ENCODE assay signal across 9 mouse cellular contexts in genomic region chr4:97771426-97771825, GRCm38 (mm10). TPM values are rescaled to one million over a fixed set of nuclear protein-coding genes. Genes with fewer than 3 reads are reported as not detected.
DNase-seq lines count a peak whose midpoint lies in the region; ATAC-seq and TF ChIP-seq lines count a peak whose summit lies in the region.
"Had no signal": no experiment of that assay in that cellular context is flagged by ENCODE, and none has a peak within 500 bp of the region (broad histone marks: within the 10 kb centered on the region; RNA-seq: fewer than 3 reads in every experiment).

No protein-coding gene starts in this region.

- peak overlapping the region; percentile 52 for H3K4me3 ChIP-seq in heart, postnatal 0 days (ENCODE audit: low read depth, low read length)
- peak overlapping the region; percentile 64; the same call in 1 of the 2 replicates for H3K4me3 ChIP-seq in G1E (ENCODE audit: low read depth, low read length)
- peak overlapping the region; percentile 58 for H3K4me3 ChIP-seq in forebrain, embryonic 16.5 days (replicated peaks; ENCODE audit: low read length)
- H3K4me3 ChIP-seq in macrophage (ENCODE audit: inconsistent target), result peak overlapping the region; percentile 51

- intact Hi-C loops in heart, postnatal 14 days (cut with DNase I), result no loop called here

- peak overlapping the region; percentile 64 for H3K9ac ChIP-seq in heart, postnatal 0 days (replicated peaks; ENCODE audit: low read depth, low read length)
- peak overlapping the region; percentile 68 for H3K9ac ChIP-seq in forebrain, embryonic 16.5 days (replicated peaks; ENCODE audit: low read depth, low read length)

- H3K4me2 ChIP-seq in heart, postnatal 0 days (ENCODE audit: low read depth, low read length), result peak overlapping the region; percentile 80
- H3K4me2 ChIP-seq in forebrain, embryonic 16.5 days (ENCODE audit: low read length), result peak overlapping the region; percentile 80

- no peak for ATAC-seq in heart, postnatal 0 days (ENCODE audit: insufficient read depth, low read depth)
- ATAC-seq in G1E (ENCODE audit: extremely low read depth, insufficient number of reproducible peaks, low FRiP score, poor library complexity, severe bottlenecking), result no peak
- no peak for ATAC-seq in forebrain, embryonic 16.5 days

- no peak for DNase-seq in heart, postnatal 0 days (ENCODE audit: low spot score)
- no peak for DNase-seq in heart, postnatal 14 days
- DNase-seq in G1E (ENCODE audit: low spot score), result no peak
- no peak for DNase-seq in cerebellum, postnatal 25 days
- no peak for DNase-seq in layer of hippocampus, adult 9-10 months (ENCODE audit: low spot score)
- no peak for DNase-seq in right cerebral cortex, adult 18-20 months

- no peak for TF ChIP-seq CTCF in heart, postnatal 0 days (IDR thresholded peaks at IDR 0.05; ENCODE audit: low read depth)
- TF ChIP-seq CTCF in G1E (IDR thresholded peaks at IDR 0.05; ENCODE audit: low read depth, low read length), result no peak

- no peaks in the 10 kb centered on the region for H3K9me3 ChIP-seq in heart, postnatal 0 days (replicated peaks; ENCODE audit: control insufficient read depth, low read length)
- H3K9me3 ChIP-seq in G1E (replicated peaks), result peaks cover 6% of the 10 kb centered on the region
- H3K9me3 ChIP-seq in forebrain, embryonic 16.5 days (ENCODE audit: control insufficient read depth, low read length), result no peaks in the 10 kb centered on the region

- no peak for TF ChIP-seq EP300 in heart, postnatal 0 days (IDR thresholded peaks at IDR 0.05; ENCODE audit: low read depth)

- H3K79me2 ChIP-seq in macrophage (ENCODE audit: inconsistent target), result no peaks in the 10 kb centered on the region

- no peaks in the 10 kb centered on the region for H3K36me3 ChIP-seq in heart, postnatal 0 days (replicated peaks; ENCODE audit: control insufficient read depth, insufficient read depth, low read length)
- H3K36me3 ChIP-seq in G1E (replicated peaks) (no peaks in the 10 kb centered on the region), macrophage (ENCODE audit: inconsistent target) (no peaks in the 10 kb centered on the region)
- no peaks in the 10 kb centered on the region for H3K36me3 ChIP-seq in forebrain, embryonic 16.5 days (ENCODE audit: control insufficient read depth, insufficient read depth)

- WGBS in heart, postnatal 0 days, result 10% methylated on average over 5 of the region's 5 CpGs
- 7% methylated on average over 5 of the region's 5 CpGs for WGBS in forebrain, embryonic 16.5 days
- WGBS in macrophage (ENCODE audit: missing documents), result 17% methylated on average over 5 of the region's 5 CpGs

- H3K27me3 ChIP-seq in heart, postnatal 0 days (ENCODE audit: control insufficient read depth, insufficient read depth, low read length), result no peaks in the 10 kb centered on the region
- H3K27me3 ChIP-seq in G1E (ENCODE audit: insufficient read depth, low read length), result no peaks in the 10 kb centered on the region
- no peaks in the 10 kb centered on the region for H3K27me3 ChIP-seq in forebrain, embryonic 16.5 days (replicated peaks; ENCODE audit: control insufficient read depth, insufficient read depth, low read length)

- H3K4me1 ChIP-seq in heart, postnatal 0 days (ENCODE audit: control insufficient read depth, insufficient read depth), result peaks cover 17% of the 10 kb centered on the region
- no peaks in the 10 kb centered on the region for H3K4me1 ChIP-seq in G1E (ENCODE audit: insufficient read depth, low read depth, low read length)
- peaks cover 30% of the 10 kb centered on the region for H3K4me1 ChIP-seq in forebrain, embryonic 16.5 days (replicated peaks; ENCODE audit: control insufficient read depth, insufficient read depth, low read length)

- H3K27ac ChIP-seq in heart, postnatal 0 days (ENCODE audit: low read depth), result peak overlapping the region; percentile 94
- H3K27ac ChIP-seq in forebrain, embryonic 16.5 days (ENCODE audit: low read length), result peak overlapping the region; percentile 92
- peak overlapping the region; percentile 57 for H3K27ac ChIP-seq in macrophage

RNA-seq across cellular contexts. Expression of gene Nfia, which starts 1.1 kb away (rescaled TPM):
- 76.5 and 114 TPM in 2 replicates for total RNA-seq in heart, postnatal 0 days (2014; rRNA removed; ENCODE audit: low replicate concordance)
- 53.2 and 53.8 TPM in 2 replicates for polyA plus RNA-seq in heart, postnatal 0 days (2015; fragmentation: Nextera tagmentation; extraction: Ambion mirVana)
- total RNA-seq in heart, postnatal 14 days (2021), result 100 to 1,000 TPM; 159 to 170 TPM
- total RNA-seq in G1E (2014; fragmentation: Nextera tagmentation) (17.6 and 25.1 TPM in 2 replicates), G1E (2017) (0.99 and 1.3 TPM in 2 replicates)
- polyA plus RNA-seq in G1E (2012) (0.45 and 0.96 TPM in 2 replicates), macrophage (2018) (1.9 to 2.6 TPM (median 2.4 TPM) in 3 replicates)
- polyA plus RNA-seq in forebrain, embryonic 16.5 days (2015; fragmentation: Nextera tagmentation; extraction: Ambion mirVana), result 88.3 and 97.1 TPM in 2 replicates
- total RNA-seq in macrophage (2018; cell fraction: chromatin; rRNA removed), result 10 to 100 TPM in 25 of 26 experiments, 1 to 10 TPM in 1; 4.6 to 39.4 (median 26.8) TPM
- 1 to 10 TPM; 2.9 to 8.9 (median 5.9) TPM for total RNA-seq in macrophage (2018; cell fraction: cytosol; rRNA removed)
- total RNA-seq in macrophage (2018; cell fraction: nucleus; rRNA removed), result 10 to 100 TPM in 14 of 26 experiments, 1 to 10 TPM in 12; 1.8 to 31.4 (median 11.7) TPM

RNA-seq across cellular contexts. Expression of gene E130114P18Rik, which starts 6.5 kb away (rescaled TPM):
- not detected in 2 replicates for total RNA-seq in heart, postnatal 0 days (2014; rRNA removed; ENCODE audit: low replicate concordance)
- polyA plus RNA-seq in heart, postnatal 0 days (2015; fragmentation: Nextera tagmentation; extraction: Ambion mirVana), result 0.45 and 0.52 TPM in 2 replicates
- not detected for total RNA-seq in heart, postnatal 14 days (2021)
- total RNA-seq in G1E (2014; fragmentation: Nextera tagmentation) (not detected in 2 replicates), G1E (2017) (0.11 TPM in 1 of 2 replicates, not detected in the other)
- polyA plus RNA-seq in G1E (2012) (not detected in 2 replicates), macrophage (2018) (not detected in 3 replicates)
- polyA plus RNA-seq in forebrain, embryonic 16.5 days (2015; fragmentation: Nextera tagmentation; extraction: Ambion mirVana), result 31.0 and 34.5 TPM in 2 replicates
- not detected for total RNA-seq in macrophage (2018; cell fraction: chromatin; rRNA removed)
- total RNA-seq in macrophage (2018; cell fraction: cytosol; rRNA removed), result not detected
- not detected for total RNA-seq in macrophage (2018; cell fraction: nucleus; rRNA removed)
- total RNA-seq: gastrocnemius, adult 8-10 months had no signal

Comparison
In these comparisons a context has a peak if more than half of its experiments do, and no peak if none do; other contexts are left out.
1. RNA of gene Nfia, which starts 1.1 kb away (polyA plus RNA-seq): 88.3 to 97.1 TPM in forebrain, embryonic 16.5 days and 53.2 to 53.8 TPM in heart, postnatal 0 days; 1.9 to 2.6 TPM in macrophage and 0.45 to 0.96 TPM in G1E; every median in the first group is over 10 times any median in the second.
2. RNA of gene E130114P18Rik, which starts 6.5 kb away (polyA plus RNA-seq): 31.0 to 34.5 TPM in forebrain, embryonic 16.5 days; 0.45 to 0.52 TPM in heart, postnatal 0 days, not detected in macrophage and not detected in G1E; every median in the first group is over 10 times any median in the second.
3. Peak in every context shown above with its lines, with median percentiles within 50 percentile points of each other: H3K27ac ChIP-seq and H3K4me3 ChIP-seq.